Mouse (Mus musculus): ENCODE measurements at regions not wholly inside any gene's neighbourhood (a gene's known extent, or its start where the extent isn't known, plus 50 kb on each side); places are given as distances from the start of the nearest gene placed in this dataset.

DNA sequence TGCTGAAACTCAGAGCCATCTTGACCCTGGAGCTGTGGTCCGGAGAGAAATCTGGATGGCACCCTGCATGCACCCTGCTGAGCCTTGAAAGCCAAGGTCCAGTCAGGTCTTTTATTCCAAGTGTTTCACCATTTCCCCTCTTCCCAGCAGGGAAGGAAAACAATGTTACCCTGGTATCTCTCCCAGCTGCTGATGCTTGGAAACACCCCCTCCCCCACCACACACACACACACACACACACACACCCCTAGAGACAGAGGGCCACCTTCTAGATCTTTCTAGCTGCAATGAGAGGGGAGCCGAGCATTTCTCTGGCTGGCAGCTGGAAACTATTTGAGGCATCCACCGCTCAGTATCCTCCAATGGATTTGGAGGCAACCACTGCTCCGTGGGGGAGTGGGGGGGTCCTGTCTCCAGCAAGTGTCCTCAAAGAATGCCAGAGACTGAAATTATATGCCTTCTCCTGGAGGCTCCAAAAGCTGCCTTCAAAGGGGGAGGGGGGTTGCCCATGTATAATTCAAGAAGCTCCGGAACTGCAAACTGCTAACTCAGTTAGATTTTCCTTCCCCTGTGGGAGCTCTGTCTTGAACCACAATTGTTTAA lies 87.2 kb upstream of the Med13l start:
- TF ChIP-seq CTCF (IDR thresholded peaks at IDR 0.05; ENCODE audit: control insufficient read depth, insufficient read depth, low read length): no peak
- TF ChIP-seq POLR2A (IDR thresholded peaks at IDR 0.05; ENCODE audit: borderline replicate concordance, control insufficient read depth, low read depth, low read length): no peak

All from bone marrow, adult 2 months (tissue).